ENCODE assay signal across 18 mouse cellular contexts in the genomic region with DNA sequence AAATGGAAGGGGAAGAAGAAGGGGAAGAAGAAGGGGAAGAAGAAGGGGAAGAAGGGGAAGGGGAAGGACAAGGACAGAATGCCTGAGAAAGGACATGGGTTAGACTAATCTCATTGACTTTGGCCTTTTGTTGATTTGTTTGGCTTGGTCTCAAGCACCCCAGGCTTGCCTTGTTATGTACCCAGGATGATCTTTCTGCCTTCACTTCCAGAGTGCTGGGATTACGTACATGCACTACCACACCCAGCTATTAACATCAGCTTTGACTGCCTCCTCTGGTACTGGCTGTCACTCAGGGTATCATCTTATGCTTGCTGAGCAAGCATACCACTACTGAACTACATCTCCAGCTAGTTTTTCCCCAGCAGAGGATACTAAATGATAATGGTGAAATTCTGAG.
"Had no signal": no experiment of that assay in that cellular context is flagged by ENCODE, and none has a peak within 500 bp of the region (broad histone marks: within the 10 kb centered on the region; RNA-seq: fewer than 3 reads in every experiment).

No protein-coding gene starts in this region.

- ATAC-seq: forebrain, embryonic 13.5 days; forebrain, embryonic 14.5 days; forebrain, embryonic 15.5 days; forebrain, embryonic 16.5 days; forebrain, postnatal 0 days had no signal

- DNase-seq: cerebellum, postnatal 10 days; cerebellum, postnatal 14 days; cerebellum, postnatal 25 days; cerebellum, postnatal 36 days; embryo, embryonic 11 days; forebrain, postnatal 0 days; gastrocnemius, adult 2 months; gastrocnemius, postnatal 10 days; gastrocnemius, postnatal 14 days; gastrocnemius, postnatal 25 days; gastrocnemius, postnatal 36 days; heart, adult 11 months; heart, adult 18-20 months; heart, adult 2 months had no signal
